ENCODE assay signal across 20 mouse cellular contexts in genomic region chr13:49398191-49398590, GRCm38 (mm10).
"Had no signal": no experiment of that assay in that cellular context is flagged by ENCODE, and none has a peak within 500 bp of the region (broad histone marks: within the 10 kb centered on the region; RNA-seq: fewer than 3 reads in every experiment).

No protein-coding gene starts in this region.

- H3K27me3 ChIP-seq: kidney, embryonic 15.5 days; limb, embryonic 12.5 days; limb, embryonic 15.5 days; liver, embryonic 13.5 days had no signal

- H3K4me1 ChIP-seq: kidney, embryonic 15.5 days; limb, embryonic 12.5 days; limb, embryonic 15.5 days had no signal

- H3K36me3 ChIP-seq: kidney, embryonic 15.5 days; limb, embryonic 12.5 days; limb, embryonic 15.5 days; liver, embryonic 13.5 days had no signal

- H3K9me3 ChIP-seq: kidney, embryonic 15.5 days; limb, embryonic 12.5 days; limb, embryonic 15.5 days; liver, embryonic 13.5 days had no signal

- H3K9ac ChIP-seq: kidney, embryonic 15.5 days; limb, embryonic 12.5 days; limb, embryonic 15.5 days; liver, embryonic 13.5 days had no signal

- H3K4me2 ChIP-seq: kidney, embryonic 15.5 days; limb, embryonic 12.5 days; limb, embryonic 15.5 days; liver, embryonic 13.5 days; midbrain, embryonic 11.5 days had no signal

- H3K4me3 ChIP-seq: kidney, embryonic 15.5 days; limb, embryonic 12.5 days; limb, embryonic 15.5 days; liver, embryonic 13.5 days had no signal

- H3K27ac ChIP-seq: kidney, embryonic 15.5 days; limb, embryonic 12.5 days; limb, embryonic 15.5 days; liver, embryonic 13.5 days; stomach, postnatal 0 days had no signal

- DNase-seq: kidney, adult 8-10 months; kidney, postnatal 10 days; kidney, postnatal 36 days; layer of hippocampus, postnatal 36 days; left cerebral cortex, postnatal 4 days; liver, embryonic 13.5 days; lung, adult 2 months; lung, postnatal 14 days; lung, postnatal 4 days; midbrain, embryonic 14.5 days; right cerebral cortex, postnatal 14 days; right cerebral cortex, postnatal 4 days; thymus, adult 2 months; thymus, postnatal 14 days; thymus, postnatal 4 days had no signal
